Comparison of ENCODE assay signal across 8 mouse cellular contexts in the genomic region with DNA sequence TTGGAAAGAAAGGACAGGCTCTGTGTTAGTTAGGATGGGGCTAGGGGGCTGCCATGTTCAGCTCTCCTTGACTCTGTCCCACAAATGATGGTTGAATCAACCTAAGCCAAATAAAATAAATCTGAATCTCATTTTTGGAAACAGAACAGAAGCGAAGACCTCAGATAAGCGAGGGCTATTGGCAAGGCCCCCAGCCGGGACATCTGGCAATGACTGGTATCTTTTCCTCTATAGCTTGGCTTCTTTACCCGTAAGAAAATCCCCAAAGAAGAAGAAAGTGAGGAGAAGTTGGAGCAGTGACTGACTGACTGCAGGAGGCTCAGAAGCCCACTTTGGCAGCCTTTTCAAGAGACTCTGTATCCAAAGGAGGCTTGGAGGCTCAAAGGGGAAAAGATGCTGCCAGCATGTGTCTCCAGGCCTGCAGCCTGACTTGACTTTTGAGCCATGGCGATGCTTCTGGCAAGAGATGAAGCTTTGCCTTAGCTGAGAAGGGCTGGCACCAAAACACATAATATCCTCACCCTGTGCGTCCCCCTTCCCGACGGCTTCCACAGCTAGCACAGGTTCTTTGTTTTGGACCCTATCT. TPM values are rescaled to one million over a fixed set of nuclear protein-coding genes. Genes with fewer than 3 reads are reported as not detected.
DNase-seq lines count a peak whose midpoint lies in the region; ATAC-seq and TF ChIP-seq lines count a peak whose summit lies in the region.

No protein-coding gene starts in this region.

- no peak overlapping the region for H3K9ac ChIP-seq in lung, embryonic 14.5 days
- no peak overlapping the region; the same call in 1 of the 2 replicates for H3K9ac ChIP-seq in limb, embryonic 11.5 days (ENCODE audit: low read length)
- H3K9ac ChIP-seq in stomach, embryonic 15.5 days: no peak overlapping the region

- H3K4me2 ChIP-seq in lung, embryonic 14.5 days: peak overlapping the region; percentile 62
- H3K4me2 ChIP-seq in limb, embryonic 11.5 days (ENCODE audit: low read depth, severe bottlenecking): peak overlapping the region; percentile 36
- peak overlapping the region; percentile 75 for H3K4me2 ChIP-seq in stomach, embryonic 15.5 days

- no peak for TF ChIP-seq CTCF in lung, embryonic 14.5 days (IDR thresholded peaks at IDR 0.05; ENCODE audit: low read depth)

- H3K27ac ChIP-seq in lung, embryonic 14.5 days (ENCODE audit: low read depth): peak overlapping the region; percentile 46; the same call in 1 of the 2 replicates
- no peak overlapping the region; the same call in 1 of the 2 replicates for H3K27ac ChIP-seq in limb, embryonic 11.5 days (replicated peaks; ENCODE audit: low read depth, low read length)
- H3K27ac ChIP-seq in stomach, embryonic 15.5 days: peak overlapping the region; percentile 68; the same call in 1 of the 2 replicates

- 0 out of 2 replicates have a peak, but pooled peaks cover 2% of the 10 kb centered on the region for H3K36me3 ChIP-seq in lung, embryonic 14.5 days (ENCODE audit: insufficient read depth)
- H3K36me3 ChIP-seq in limb, embryonic 11.5 days (ENCODE audit: control insufficient read depth, insufficient read depth, low read length): no peaks in the 10 kb centered on the region
- H3K36me3 ChIP-seq in stomach, embryonic 15.5 days: no peaks in the 10 kb centered on the region

- DNase-seq in cerebellum, adult 11-12 months: peak; percentile 36
- no peak for DNase-seq in cerebellum, postnatal 4 days (ENCODE audit: low spot score in 2 of 2)
- DNase-seq in lung, embryonic 14.5 days: peak; percentile 14
- no peak for DNase-seq in lung, postnatal 10 days
- DNase-seq in limb, embryonic 11.5 days (ENCODE audit: low spot score): peak; percentile 34
- no peak for DNase-seq in adrenal gland, postnatal 10 days
- no peak for DNase-seq in kidney, postnatal 10 days

- no peak for ATAC-seq in lung, embryonic 14.5 days (ENCODE audit: insufficient read depth)
- ATAC-seq in limb, embryonic 11.5 days (ENCODE audit: insufficient number of reproducible peaks, low FRiP score, low TSS enrichment, low read depth): no peak
- ATAC-seq in stomach, embryonic 15.5 days (ENCODE audit: insufficient read depth, low FRiP score, low read depth): 0 out of 2 replicates have a peak, but pooled peaks have one; percentile 7

- H3K27me3 ChIP-seq in lung, embryonic 14.5 days (ENCODE audit: insufficient read depth, low read length): no peaks in the 10 kb centered on the region
- no peaks in the 10 kb centered on the region for H3K27me3 ChIP-seq in limb, embryonic 11.5 days (ENCODE audit: control insufficient read depth, insufficient read depth, low read length)
- no peaks in the 10 kb centered on the region for H3K27me3 ChIP-seq in stomach, embryonic 15.5 days (replicated peaks)

- 34% methylated on average over 8 of the region's 8 CpGs for WGBS in lung, embryonic 14.5 days
- WGBS in limb, embryonic 11.5 days: 48% methylated on average over 8 of the region's 8 CpGs
- 51% methylated on average over 8 of the region's 8 CpGs for WGBS in stomach, embryonic 15.5 days

- H3K4me3 ChIP-seq in lung, embryonic 14.5 days (ENCODE audit: low read depth, low read length): no peak overlapping the region
- peak overlapping the region; percentile 14; the same call in 1 of the 2 replicates for H3K4me3 ChIP-seq in limb, embryonic 11.5 days (ENCODE audit: low read depth, low read length)
- H3K4me3 ChIP-seq in stomach, embryonic 15.5 days (replicated peaks): no peak overlapping the region

- H3K9me3 ChIP-seq in lung, embryonic 14.5 days (ENCODE audit: low read depth, low read length): no peaks in the 10 kb centered on the region
- H3K9me3 ChIP-seq in limb, embryonic 11.5 days (ENCODE audit: control insufficient read depth, low read length): no peaks in the 10 kb centered on the region
- no peaks in the 10 kb centered on the region for H3K9me3 ChIP-seq in stomach, embryonic 15.5 days

- H3K4me1 ChIP-seq in lung, embryonic 14.5 days (ENCODE audit: insufficient read depth): no peaks in the 10 kb centered on the region
- H3K4me1 ChIP-seq in limb, embryonic 11.5 days (ENCODE audit: control insufficient read depth, insufficient read depth, low read length): no peaks in the 10 kb centered on the region
- H3K4me1 ChIP-seq in stomach, embryonic 15.5 days: peaks cover 10% of the 10 kb centered on the region

RNA-seq across cellular contexts. Expression of a gene that starts 7.1 kb away (rescaled TPM):
- polyA plus RNA-seq in lung, embryonic 14.5 days (2014; fragmentation: Nextera tagmentation; extraction: Ambion mirVana): 0.12 and 0.15 TPM in 2 replicates
- 0.31 and 0.45 TPM in 2 replicates for polyA plus RNA-seq in limb, embryonic 11.5 days (2014; fragmentation: Nextera tagmentation; extraction: Ambion mirVana)
- 2.8 and 3.8 TPM in 2 replicates for polyA plus RNA-seq in stomach, embryonic 15.5 days (2015; fragmentation: Nextera tagmentation; extraction: Ambion mirVana)
- 1 to 10 TPM; 1.5 to 1.9 TPM for total RNA-seq in adrenal gland, postnatal 10 days (2021)

RNA-seq across cellular contexts. Expression of a gene that starts 17.4 kb away (rescaled TPM):
- 0.70 and 1.2 TPM in 2 replicates for polyA plus RNA-seq in lung, embryonic 14.5 days (2014; fragmentation: Nextera tagmentation; extraction: Ambion mirVana)
- 0.92 and 0.96 TPM in 2 replicates for polyA plus RNA-seq in limb, embryonic 11.5 days (2014; fragmentation: Nextera tagmentation; extraction: Ambion mirVana)
- polyA plus RNA-seq in stomach, embryonic 15.5 days (2015; fragmentation: Nextera tagmentation; extraction: Ambion mirVana): 0.80 and 0.83 TPM in 2 replicates
- 1 to 10 TPM; 1.8 to 2.0 TPM for total RNA-seq in adrenal gland, postnatal 10 days (2021)

RNA-seq across cellular contexts. Expression of a gene that starts 27.6 kb away (rescaled TPM):
- polyA plus RNA-seq in lung, embryonic 14.5 days (2014; fragmentation: Nextera tagmentation; extraction: Ambion mirVana): 0.09 and 0.24 TPM in 2 replicates
- 0.11 and 0.34 TPM in 2 replicates for polyA plus RNA-seq in limb, embryonic 11.5 days (2014; fragmentation: Nextera tagmentation; extraction: Ambion mirVana)
- polyA plus RNA-seq in stomach, embryonic 15.5 days (2015; fragmentation: Nextera tagmentation; extraction: Ambion mirVana): 0.06 TPM in 1 of 2 replicates, not detected in the other
- total RNA-seq in adrenal gland, postnatal 10 days (2021): under 1 TPM; 0.24 to 0.33 TPM

RNA-seq across cellular contexts. Expression of a gene that starts 27.6 kb away (rescaled TPM):
- 55.8 and 56.5 TPM in 2 replicates for polyA plus RNA-seq in lung, embryonic 14.5 days (2014; fragmentation: Nextera tagmentation; extraction: Ambion mirVana)
- polyA plus RNA-seq in limb, embryonic 11.5 days (2014; fragmentation: Nextera tagmentation; extraction: Ambion mirVana): 48.4 and 49.2 TPM in 2 replicates
- polyA plus RNA-seq in stomach, embryonic 15.5 days (2015; fragmentation: Nextera tagmentation; extraction: Ambion mirVana): 41.9 and 43.4 TPM in 2 replicates
- 10 to 100 TPM; 46.7 to 48.4 TPM for total RNA-seq in adrenal gland, postnatal 10 days (2021)

RNA-seq across cellular contexts. Expression of a gene that starts 33.1 kb away (rescaled TPM):
- 163 TPM in 2 replicates for polyA plus RNA-seq in lung, embryonic 14.5 days (2014; fragmentation: Nextera tagmentation; extraction: Ambion mirVana)
- 240 and 241 TPM in 2 replicates for polyA plus RNA-seq in limb, embryonic 11.5 days (2014; fragmentation: Nextera tagmentation; extraction: Ambion mirVana)
- polyA plus RNA-seq in stomach, embryonic 15.5 days (2015; fragmentation: Nextera tagmentation; extraction: Ambion mirVana): 113 and 128 TPM in 2 replicates
- total RNA-seq in adrenal gland, postnatal 10 days (2021): 10 to 100 TPM; 68.8 to 72.9 TPM

Comparison
In these comparisons a context has a peak if more than half of its experiments do, and no peak if none do; other contexts are left out.
1. DNase-seq: peak in cerebellum, adult 11-12 months (single experiment), lung, embryonic 14.5 days (single experiment) and limb, embryonic 11.5 days (single experiment); none in cerebellum, postnatal 4 days (0 of 2), lung, postnatal 10 days (single experiment), adrenal gland, postnatal 10 days (single experiment) and kidney, postnatal 10 days (single experiment).
2. Peak in every context shown above with its lines, with median percentiles within 50 percentile points of each other: H3K4me2 ChIP-seq.